Mouse (Mus musculus) forebrain, embryonic 12.5 days (tissue): ENCODE data around the gene Atp5j2. TPM values are rescaled to one million over a fixed set of nuclear protein-coding genes. Genes with fewer than 3 reads are reported as not detected.
A peak's percentile ranks its signal among the peaks of the same experiment; 100 is the strongest.

ENCODE experiments used
- ATAC-seq: fragments of 200-750 bp; cut with Nextera tagmentation; 2 replicates; pipeline ENCODE4 v1.8.0; 2017; ENCODE audit warnings: moderate TSS enrichment; ENCODE audit not compliant: low FRiP score
- H3K27ac ChIP-seq: fragments of 300-500 bp; sonication (generic); 2 replicates; pipeline ENCODE4 v1.5.1; 2016; ENCODE audit warnings: mild to moderate bottlenecking
- H3K27me3 ChIP-seq: fragments of 300-500 bp; sonication (generic); 2 replicates; pipeline ENCODE4 v1.6.1; 2016; ENCODE audit warnings: mild to moderate bottlenecking
- H3K36me3 ChIP-seq: fragments of 300-500 bp; sonication (generic); replicated peaks from 2 replicates; pipeline ENCODE4 v1.6.1; 2016; ENCODE audit warnings: mild to moderate bottlenecking
- H3K4me1 ChIP-seq: fragments of 300-500 bp; sonication (generic); 2 replicates; pipeline ENCODE4 v1.6.1; 2016
- H3K4me2 ChIP-seq: fragments of 300-500 bp; sonication (generic); 2 replicates; pipeline ENCODE4 v1.6.1; 2016; ENCODE audit warnings: mild to moderate bottlenecking, moderate library complexity
- H3K4me3 ChIP-seq: fragments of 300-500 bp; sonication (generic); replicated peaks from 2 replicates; pipeline ENCODE4 v1.5.1; 2016; ENCODE audit warnings: mild to moderate bottlenecking
- H3K9ac ChIP-seq: fragments of 300-500 bp; sonication (generic); 2 replicates; pipeline ENCODE4 v1.6.1; 2016; ENCODE audit warnings: mild to moderate bottlenecking
- H3K9me3 ChIP-seq: fragments of 300-500 bp; sonication (generic); 2 replicates; pipeline ENCODE4 v1.6.1; 2016
- WGBS: fragments of 180-500 bp; shearing (Covaris S2); methylation state at CpG from one replicate; pipeline ENCODE4 v1.1.7; 2016; 5-methylcytosine and 5-hydroxymethylcytosine counted together
- polyA plus RNA-seq: library from polyadenylated mRNA; unstranded; fragments of >200 nt; fragmentation: Nextera tagmentation; extraction: Ambion mirVana; gene quantifications from 2 replicates; pipeline ENCODE4 v1.2.1, GENCODE M21; 2016

Atp5j2 gene
- polyA plus RNA-seq, 1 experiment from 2014 or later, result 541 TPM

GRCm38 (mm10) chr5:145147748-145148147 is 44.1 kb downstream of the Atp5j2 start:
- 95% methylated on average over 5 of the region's 5 CpGs for WGBS
- no peaks in the 10 kb centered on the region for H3K4me1 ChIP-seq
- H3K27ac ChIP-seq, result no peak overlapping the region
- ATAC-seq, result no peak
- H3K9ac ChIP-seq, result no peak overlapping the region
- H3K4me3 ChIP-seq, result no peak overlapping the region
- no peaks in the 10 kb centered on the region for H3K27me3 ChIP-seq
- H3K9me3 ChIP-seq, result no peaks in the 10 kb centered on the region
- no peak overlapping the region for H3K4me2 ChIP-seq
- peaks cover 100% of the 10 kb centered on the region for H3K36me3 ChIP-seq

GRCm38 (mm10) chr5:145140611-145141010 is 51.3 kb downstream of the Atp5j2 start:
- Histone ChIP-seq H3K36me3 (peaks cover 60% of the 10 kb centered on the region), H3K4me1 (peaks cover 37% of the 10 kb centered on the region), H3K27ac (peak overlapping the region; percentile 84), H3K9me3 (no peaks in the 10 kb centered on the region), H3K4me2 (peak overlapping the region; percentile 81), H3K9ac (peak overlapping the region; percentile 89), H3K27me3 (no peaks in the 10 kb centered on the region), H3K4me3 (peak overlapping the region; percentile 80)
- peak; percentile 7; the same call in 1 of the 2 replicates for ATAC-seq
- WGBS, result under 1% methylated on average over 18 of the region's 18 CpGs

- Histone ChIP-seq H3K4me1 (peaks cover 37% of the 10 kb centered on the region), H3K27ac (peak within 1 kb of the TSS; percentile 84), H3K4me2 (peak within 1 kb of the TSS; percentile 81), H3K4me3 (peak within 1 kb of the TSS; percentile 80), H3K9me3 (no peaks in the 10 kb centered on the region), H3K9ac (peak within 1 kb of the TSS; percentile 89), H3K36me3 (peaks cover 60% of the 10 kb centered on the region), H3K27me3 (no peaks in the 10 kb centered on the region)
- under 1% methylated on average over 84 of the region's 84 CpGs for WGBS
- ATAC-seq, result peak; percentile 96
Observed at GRCm38 (mm10) chr5:145139571-145140519, 52.0 kb downstream of the Atp5j2 start, which contains the start of the genes Pdap1 and Bud31. Pdap1 (minus strand) TSS chr5:145140238. Bud31 (plus strand) TSS chr5:145140362.

GRCm38 (mm10) chr5:145138836-145139235 is 53.0 kb downstream of the Atp5j2 start:
- 21% methylated on average over 6 of the region's 6 CpGs for WGBS
- Histone ChIP-seq H3K9ac (peak overlapping the region; percentile 89), H3K27ac (no peak overlapping the region), H3K27me3 (no peaks in the 10 kb centered on the region), H3K36me3 (peaks cover 60% of the 10 kb centered on the region), H3K4me2 (peak overlapping the region; percentile 81), H3K9me3 (no peaks in the 10 kb centered on the region), H3K4me1 (peaks cover 37% of the 10 kb centered on the region), H3K4me3 (peak overlapping the region; percentile 80)
- no peak for ATAC-seq

Other genes with a start within 250 kb of the Atp5j2 start
- 22.7 and 24.7 TPM in 2 replicates for gene Smurf1, start 226.2 kb downstream of the Atp5j2 start, polyA plus RNA-seq
- gene Gm4871, start 159.3 kb downstream of the Atp5j2 start, polyA plus RNA-seq, result not detected in 2 replicates
- gene 1700018F24Rik, start 149.1 kb downstream of the Atp5j2 start, polyA plus RNA-seq, result not detected in 2 replicates
- 168 and 174 TPM in 2 replicates for gene Arpc1a, start 108.2 kb downstream of the Atp5j2 start, polyA plus RNA-seq
- not detected in 2 replicates for gene Kpna7, start 108.0 kb downstream of the Atp5j2 start, polyA plus RNA-seq
- gene Arpc1b, start 77.8 kb downstream of the Atp5j2 start, polyA plus RNA-seq, result 52.2 and 65.6 TPM in 2 replicates
- 154 and 155 TPM in 2 replicates for gene Pdap1, start 51.8 kb downstream of the Atp5j2 start, polyA plus RNA-seq
- gene Bud31, start 51.7 kb downstream of the Atp5j2 start, polyA plus RNA-seq, result 225 and 235 TPM in 2 replicates
- gene Ptcd1, start 25.0 kb downstream of the Atp5j2 start, polyA plus RNA-seq, result 19.5 and 20.3 TPM in 2 replicates
- gene Cpsf4, start 24.8 kb downstream of the Atp5j2 start, polyA plus RNA-seq, result 65.7 and 69.5 TPM in 2 replicates
- gene Zkscan14, start 9.8 kb upstream of the Atp5j2 start, polyA plus RNA-seq, result 8.0 and 9.0 TPM in 2 replicates
- 19.6 and 21.4 TPM in 2 replicates for gene Zkscan5, start 12.5 kb upstream of the Atp5j2 start, polyA plus RNA-seq
- 37.4 and 38.0 TPM in 2 replicates for gene Zfp655, start 39.7 kb upstream of the Atp5j2 start, polyA plus RNA-seq
- 0.66 and 0.73 TPM in 2 replicates for gene Zscan25, start 88.4 kb upstream of the Atp5j2 start, polyA plus RNA-seq
- not detected in 2 replicates for gene Cyp3a57, start 153.2 kb upstream of the Atp5j2 start, polyA plus RNA-seq